Mouse (Mus musculus) lung, embryonic 16.5 days (tissue): ENCODE measurements around the gene Hepacam. TPM values are rescaled to one million over a fixed set of nuclear protein-coding genes. Genes with fewer than 3 reads are reported as not detected.

Experiments used
- ATAC-seq: fragments of 200-750 bp; cut with Nextera tagmentation; 2 replicates; pipeline ENCODE4 v1.8.0; 2017; ENCODE audit warnings: low read depth, mild to moderate bottlenecking, moderate library complexity
- H3K27ac ChIP-seq: fragments of 300-500 bp; sonication (generic); 2 replicates; pipeline ENCODE4 v1.5.1; 2014; ENCODE audit warnings: mild to moderate bottlenecking, control low read depth, low read length
- H3K27me3 ChIP-seq: fragments of 300-500 bp; sonication (generic); 2 replicates; pipeline ENCODE4 v1.6.1; 2014; ENCODE audit warnings: low read depth, low read length, mixed read lengths; ENCODE audit not compliant: control insufficient read depth, insufficient read depth
- H3K36me3 ChIP-seq: fragments of 300-500 bp; sonication (generic); 2 replicates; pipeline ENCODE4 v1.6.1; 2014; ENCODE audit warnings: low read length; ENCODE audit not compliant: control insufficient read depth, insufficient read depth
- H3K4me1 ChIP-seq: fragments of 300-500 bp; sonication (generic); replicated peaks from 2 replicates; pipeline ENCODE4 v1.6.1; 2014; ENCODE audit warnings: low read length, mixed read lengths; ENCODE audit not compliant: control insufficient read depth, insufficient read depth
- H3K4me2 ChIP-seq: fragments of 300-500 bp; sonication (generic); 2 replicates; pipeline ENCODE4 v1.6.1; 2014; ENCODE audit warnings: low read depth, low read length, control low read depth
- H3K4me3 ChIP-seq: fragments of 300-500 bp; sonication (generic); 2 replicates; pipeline ENCODE4 v1.5.1; 2014; ENCODE audit warnings: mild to moderate bottlenecking, low read length, control low read depth
- H3K9ac ChIP-seq: fragments of 300-500 bp; sonication (generic); 2 replicates; pipeline ENCODE4 v1.6.1; 2014; ENCODE audit warnings: low read length, control low read depth
- H3K9me3 ChIP-seq: fragments of 300-500 bp; sonication (generic); 2 replicates; pipeline ENCODE4 v1.6.1; 2016; ENCODE audit warnings: low read length; ENCODE audit not compliant: control insufficient read depth
- WGBS: fragments of 180-500 bp; shearing (Covaris S2); extraction: QIAGEN DNeasy Blood & Tissue Kit; methylation state at CpG from one replicate; pipeline ENCODE4 v1.1.7; 2014; 5-methylcytosine and 5-hydroxymethylcytosine counted together
- polyA plus RNA-seq: library from polyadenylated mRNA; unstranded; fragments of >200 nt; fragmentation: Nextera tagmentation; extraction: Ambion mirVana; gene quantifications from 2 replicates; pipeline ENCODE4 v1.2.1, GENCODE M21; 2015

The Hepacam gene
- polyA plus RNA-seq, 1 experiment from 2014 or later = 0.35 TPM

GRCm38 (mm10) chr9:37371232-37371801 lies 4.2 kb downstream of the Hepacam start:
- ATAC-seq = no peak
- H3K9ac ChIP-seq = no peak overlapping the region
- WGBS = 71% methylated on average over 7 of the region's 7 CpGs
- no peaks in the 10 kb centered on the region for H3K27me3 ChIP-seq
- H3K4me3 ChIP-seq = no peak overlapping the region
- H3K9me3 ChIP-seq = no peaks in the 10 kb centered on the region
- H3K27ac ChIP-seq = no peak overlapping the region
- no peaks in the 10 kb centered on the region for H3K36me3 ChIP-seq
- no peak overlapping the region for H3K4me2 ChIP-seq
- H3K4me1 ChIP-seq = no peaks in the 10 kb centered on the region

DNA sequence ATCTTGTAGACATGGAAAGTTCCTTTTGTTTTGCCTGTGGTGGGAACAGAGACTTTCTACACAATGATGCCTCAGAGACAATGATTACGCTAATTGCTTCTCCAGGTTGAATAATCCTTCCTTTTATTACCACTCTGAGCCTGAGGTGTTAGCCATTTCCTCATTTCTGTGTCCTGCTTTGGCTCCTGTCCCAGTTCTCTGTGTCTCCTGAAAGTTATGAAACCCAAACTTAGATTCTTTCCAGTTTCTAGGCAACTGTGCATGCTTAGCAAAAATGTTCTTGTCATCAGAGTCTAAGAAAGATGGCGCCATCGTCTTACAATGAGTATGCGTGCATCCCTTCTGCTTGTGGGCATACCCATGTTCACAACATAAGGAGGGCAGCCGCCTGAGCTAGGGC lies 8.6 kb downstream of the Hepacam start:
- 89% methylated on average over 5 of the region's 5 CpGs for WGBS
- Histone ChIP-seq H3K9me3 (no peaks in the 10 kb centered on the region), H3K4me3 (no peak overlapping the region), H3K36me3 (no peaks in the 10 kb centered on the region), H3K27ac (no peak overlapping the region), H3K4me2 (no peak overlapping the region), H3K27me3 (no peaks in the 10 kb centered on the region), H3K9ac (no peak overlapping the region), H3K4me1 (0 out of 2 replicates have a peak, but pooled peaks cover 4% of the 10 kb centered on the region)
- ATAC-seq = no peak

DNA sequence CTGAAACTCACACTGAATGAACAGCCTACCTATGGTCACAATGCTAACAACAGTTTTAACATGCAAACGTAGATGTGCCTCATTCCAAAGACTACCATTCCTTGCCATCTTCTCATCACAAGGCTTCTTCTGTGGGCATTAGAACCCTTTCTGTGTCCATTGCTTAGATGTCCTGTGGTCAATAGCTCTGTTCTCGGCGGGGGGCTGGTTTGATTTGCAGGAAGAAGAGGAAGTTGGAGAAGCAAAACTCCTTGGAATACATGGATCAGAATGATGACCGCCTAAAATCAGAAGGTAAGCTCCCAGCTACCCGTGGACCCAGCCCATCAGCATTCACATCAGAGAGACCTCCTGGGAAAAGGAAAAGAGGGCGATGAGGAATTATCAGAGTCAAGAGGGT lies 16.0 kb downstream of the Hepacam start:
- Histone ChIP-seq H3K4me2 (no peak overlapping the region), H3K4me1 (0 out of 2 replicates have a peak, but pooled peaks cover 4% of the 10 kb centered on the region), H3K27ac (no peak overlapping the region), H3K36me3 (no peaks in the 10 kb centered on the region), H3K9ac (no peak overlapping the region), H3K9me3 (no peaks in the 10 kb centered on the region), H3K4me3 (no peak overlapping the region), H3K27me3 (peaks cover 7% of the 10 kb centered on the region)
- WGBS = 91% methylated on average over 6 of the region's 6 CpGs
- no peak for ATAC-seq

DNA sequence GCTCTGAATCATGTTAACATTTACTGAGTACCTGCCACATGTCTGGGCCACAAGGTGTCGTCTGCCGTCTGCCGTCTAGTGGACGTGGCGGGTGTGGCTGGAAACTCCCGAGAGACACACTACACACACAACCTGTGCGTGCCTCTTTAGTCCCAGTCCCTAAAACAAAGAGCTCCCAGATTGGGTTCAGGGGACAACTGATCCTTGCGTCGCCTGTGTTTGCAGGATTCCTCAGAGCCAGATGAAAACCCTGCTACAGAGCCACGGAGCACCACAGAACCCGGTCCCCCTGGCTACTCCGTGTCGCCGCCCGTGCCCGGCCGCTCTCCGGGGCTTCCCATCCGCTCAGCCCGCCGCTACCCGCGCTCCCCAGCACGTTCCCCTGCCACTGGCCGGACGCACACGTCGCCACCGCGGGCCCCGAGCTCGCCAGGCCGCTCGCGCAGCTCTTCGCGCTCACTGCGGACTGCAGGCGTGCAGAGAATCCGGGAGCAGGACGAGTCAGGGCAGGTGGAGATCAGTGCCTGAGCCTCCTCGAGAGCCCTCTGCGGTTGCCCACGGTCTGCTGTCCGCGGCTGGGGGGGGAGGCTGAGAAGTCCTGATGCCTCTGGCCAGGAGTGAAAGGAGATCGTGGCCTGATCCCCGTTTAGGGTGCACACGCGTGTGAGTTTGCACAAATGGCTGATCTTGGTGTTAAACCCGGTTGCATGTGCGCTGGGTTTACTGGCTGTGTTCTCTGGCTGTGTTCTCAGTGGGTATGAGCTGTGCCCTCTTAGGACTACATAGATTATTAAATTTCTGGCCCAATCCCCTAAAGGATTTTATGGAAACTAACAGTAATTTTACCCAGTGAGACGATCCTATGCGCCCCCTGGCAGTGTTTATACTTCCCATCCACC lies 17.4 kb downstream of the Hepacam start:
- peak; percentile 89 for ATAC-seq
- H3K4me1 ChIP-seq = 0 out of 2 replicates have a peak, but pooled peaks cover 2% of the 10 kb centered on the region
- no peaks in the 10 kb centered on the region for H3K36me3 ChIP-seq
- peak overlapping the region; percentile 44 for H3K4me3 ChIP-seq
- H3K4me2 ChIP-seq = peak overlapping the region; percentile 80
- WGBS = 5% methylated on average over 54 of the region's 54 CpGs
- peaks cover 7% of the 10 kb centered on the region for H3K27me3 ChIP-seq
- peak overlapping the region; percentile 70 for H3K9ac ChIP-seq
- H3K27ac ChIP-seq = no peak overlapping the region
- H3K9me3 ChIP-seq = no peaks in the 10 kb centered on the region

DNA sequence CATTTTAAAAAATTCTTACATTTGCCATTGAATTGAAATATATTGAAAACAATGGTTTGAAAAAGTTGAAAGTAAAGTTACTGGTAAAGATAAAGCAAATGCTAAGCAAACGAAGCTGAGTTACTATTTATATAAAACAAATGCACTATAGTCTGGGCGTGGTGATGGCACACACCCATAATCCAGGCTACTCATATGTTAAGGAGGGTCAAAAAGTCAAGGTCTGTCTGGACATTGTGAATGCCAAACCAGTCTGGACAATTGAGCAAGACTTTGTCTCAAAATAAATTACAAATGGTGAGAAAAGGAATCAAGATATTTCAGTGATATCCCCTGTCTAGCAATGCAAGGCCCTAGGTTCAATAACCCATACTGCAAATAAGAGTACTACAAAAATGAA lies 23.7 kb downstream of the Hepacam start:
- WGBS = 64% methylated on average over 2 of the region's 2 CpGs
- Histone ChIP-seq H3K4me1 (peaks cover 2% of the 10 kb centered on the region; the same call in 1 of the 2 replicates), H3K4me2 (no peak overlapping the region), H3K9ac (no peak overlapping the region), H3K4me3 (no peak overlapping the region), H3K27ac (no peak overlapping the region), H3K9me3 (no peaks in the 10 kb centered on the region), H3K27me3 (peaks cover 2% of the 10 kb centered on the region; the same call in 1 of the 2 replicates), H3K36me3 (no peaks in the 10 kb centered on the region)
- no peak for ATAC-seq

DNA sequence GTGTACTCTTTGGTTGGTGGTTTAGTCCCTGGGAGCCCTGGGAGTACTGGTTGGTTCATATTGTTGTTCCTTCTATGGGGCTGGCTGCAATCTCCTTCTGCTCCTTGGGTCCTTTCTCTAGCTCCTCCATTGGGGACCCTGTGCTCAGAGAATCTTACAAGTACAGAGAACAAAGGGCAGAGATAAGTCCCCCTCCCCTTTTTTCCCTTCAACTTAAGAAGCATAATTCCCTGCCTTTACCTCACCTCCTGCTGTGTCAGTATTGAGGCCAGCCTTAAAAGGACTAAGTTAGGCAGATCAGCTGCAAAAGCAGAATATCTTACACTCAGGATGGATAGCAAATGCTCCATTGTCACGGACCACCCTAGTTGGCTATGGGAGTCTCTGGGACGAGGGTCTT lies 24.9 kb downstream of the Hepacam start:
- no peak overlapping the region for H3K27ac ChIP-seq
- ATAC-seq = no peak
- H3K4me2 ChIP-seq = no peak overlapping the region
- H3K27me3 ChIP-seq = no peaks in the 10 kb centered on the region
- no peak overlapping the region for H3K4me3 ChIP-seq
- H3K36me3 ChIP-seq = no peaks in the 10 kb centered on the region
- H3K9ac ChIP-seq = no peak overlapping the region
- peaks cover 2% of the 10 kb centered on the region; the same call in 1 of the 2 replicates for H3K4me1 ChIP-seq
- WGBS = 73% methylated on average over 2 of the region's 2 CpGs
- no peaks in the 10 kb centered on the region for H3K9me3 ChIP-seq

DNA sequence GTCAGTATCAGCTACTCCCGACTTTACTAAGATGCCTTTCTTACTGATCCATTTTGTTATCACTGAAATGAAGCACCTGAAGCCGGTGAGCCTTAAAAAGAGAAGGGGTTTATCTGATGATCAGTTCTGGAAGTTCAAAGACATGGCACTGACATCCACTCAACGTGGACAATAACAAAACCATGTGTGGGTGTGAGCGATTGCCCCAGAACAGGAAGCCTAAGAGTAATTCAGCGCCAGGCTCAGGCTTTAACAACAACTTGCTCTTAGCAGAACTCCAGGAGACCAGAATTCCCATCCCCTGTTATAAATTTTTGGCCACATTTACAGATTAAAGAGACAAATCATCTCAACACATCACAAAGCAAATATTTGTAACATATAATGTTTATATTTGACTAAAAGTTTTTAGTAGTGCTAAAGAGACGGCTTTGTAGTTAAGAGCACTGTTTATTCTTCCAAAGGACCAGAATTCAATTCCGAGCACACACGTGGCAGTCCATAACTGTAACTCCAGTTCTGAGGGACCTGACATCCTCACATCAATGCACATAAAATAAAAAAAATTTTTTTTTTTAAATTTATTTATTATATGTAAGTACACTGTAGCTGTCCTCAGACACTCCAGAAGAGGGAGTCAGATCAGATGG lies 26.5 kb downstream of the Hepacam start:
- peak; percentile 56 for ATAC-seq
- H3K4me1 ChIP-seq = peaks cover 2% of the 10 kb centered on the region; the same call in 1 of the 2 replicates
- H3K9ac ChIP-seq = no peak overlapping the region
- 32% methylated on average over 8 of the region's 8 CpGs for WGBS
- no peak overlapping the region for H3K4me3 ChIP-seq
- H3K27ac ChIP-seq = no peak overlapping the region
- no peaks in the 10 kb centered on the region for H3K27me3 ChIP-seq
- no peak overlapping the region for H3K4me2 ChIP-seq
- H3K36me3 ChIP-seq = no peaks in the 10 kb centered on the region
- H3K9me3 ChIP-seq = no peaks in the 10 kb centered on the region

DNA sequence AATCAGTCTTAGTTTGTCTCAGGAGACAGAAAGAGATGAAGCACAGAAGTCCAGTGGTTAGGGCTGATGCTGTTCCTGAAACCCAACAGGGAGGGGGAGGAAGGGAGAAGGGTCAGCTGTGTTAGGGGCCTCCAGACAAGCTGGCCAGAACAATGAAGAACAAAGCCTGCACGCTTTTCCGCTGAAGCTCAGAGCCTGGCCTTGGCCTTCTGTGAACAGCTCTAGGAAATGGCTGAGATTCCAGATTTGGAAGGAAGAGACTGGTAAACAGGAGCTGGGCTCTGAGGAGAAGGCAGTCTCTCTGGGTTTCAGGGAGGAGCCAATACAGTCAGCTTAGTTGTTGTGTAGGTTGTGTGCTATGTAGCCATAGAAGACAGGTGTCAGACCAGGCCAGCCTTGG lies 33.4 kb downstream of the Hepacam start:
- 68% methylated on average over 2 of the region's 2 CpGs for WGBS
- ATAC-seq = peak; percentile 83
- no peak overlapping the region for H3K4me2 ChIP-seq
- H3K9ac ChIP-seq = no peak overlapping the region
- no peak overlapping the region for H3K4me3 ChIP-seq
- no peaks in the 10 kb centered on the region for H3K36me3 ChIP-seq
- peak overlapping the region; percentile 82 for H3K27ac ChIP-seq
- H3K9me3 ChIP-seq = no peaks in the 10 kb centered on the region
- no peaks in the 10 kb centered on the region for H3K4me1 ChIP-seq
- no peaks in the 10 kb centered on the region for H3K27me3 ChIP-seq

DNA sequence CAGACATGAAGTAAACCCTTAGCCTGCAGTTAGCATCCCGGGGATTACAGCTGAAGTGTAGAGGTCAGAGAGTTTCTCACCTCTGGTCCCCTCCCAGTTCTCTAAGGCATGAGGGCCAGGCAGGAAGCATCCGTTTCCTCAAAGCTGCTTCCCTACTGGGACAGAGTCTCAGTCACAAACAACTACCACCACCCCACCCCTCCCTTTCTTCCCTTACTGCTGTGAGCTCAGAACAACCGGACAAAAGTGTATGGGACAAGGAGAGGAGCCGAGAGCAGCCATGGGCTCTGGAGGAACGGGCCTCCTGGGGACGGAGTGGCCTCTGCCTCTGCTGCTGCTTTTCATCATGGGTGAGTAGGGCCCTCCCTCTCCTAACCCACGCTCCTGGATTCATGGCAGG lies 34.7 kb downstream of the Hepacam start, which contains the start of gene Robo4:
Robo4 (plus strand) TSS at position 96 of the 400 bp plus-strand sequence.
- Histone ChIP-seq H3K4me2 (peak within 1 kb of the TSS; percentile 45), H3K4me3 (peak within 1 kb of the TSS; percentile 47), H3K36me3 (no peaks in the 10 kb centered on the region), H3K9me3 (no peaks in the 10 kb centered on the region), H3K9ac (peak within 1 kb of the TSS; percentile 64), H3K4me1 (no peaks in the 10 kb centered on the region), H3K27ac (peak within 1 kb of the TSS; percentile 82), H3K27me3 (no peaks in the 10 kb centered on the region)
- peak; percentile 64 for ATAC-seq
- 26% methylated on average over 7 of the region's 7 CpGs for WGBS
